Mouse (Mus musculus): Measurements from ENCODE around the gene Faah. TPM values are rescaled to one million over a fixed set of nuclear protein-coding genes. Genes with fewer than 3 reads are reported as not detected.
A peak's percentile ranks its signal among the peaks of the same experiment; 100 is the strongest.

Gene Faah
- polyA plus RNA-seq, 1 experiment from 2014 or later: 1.9 TPM

DNA sequence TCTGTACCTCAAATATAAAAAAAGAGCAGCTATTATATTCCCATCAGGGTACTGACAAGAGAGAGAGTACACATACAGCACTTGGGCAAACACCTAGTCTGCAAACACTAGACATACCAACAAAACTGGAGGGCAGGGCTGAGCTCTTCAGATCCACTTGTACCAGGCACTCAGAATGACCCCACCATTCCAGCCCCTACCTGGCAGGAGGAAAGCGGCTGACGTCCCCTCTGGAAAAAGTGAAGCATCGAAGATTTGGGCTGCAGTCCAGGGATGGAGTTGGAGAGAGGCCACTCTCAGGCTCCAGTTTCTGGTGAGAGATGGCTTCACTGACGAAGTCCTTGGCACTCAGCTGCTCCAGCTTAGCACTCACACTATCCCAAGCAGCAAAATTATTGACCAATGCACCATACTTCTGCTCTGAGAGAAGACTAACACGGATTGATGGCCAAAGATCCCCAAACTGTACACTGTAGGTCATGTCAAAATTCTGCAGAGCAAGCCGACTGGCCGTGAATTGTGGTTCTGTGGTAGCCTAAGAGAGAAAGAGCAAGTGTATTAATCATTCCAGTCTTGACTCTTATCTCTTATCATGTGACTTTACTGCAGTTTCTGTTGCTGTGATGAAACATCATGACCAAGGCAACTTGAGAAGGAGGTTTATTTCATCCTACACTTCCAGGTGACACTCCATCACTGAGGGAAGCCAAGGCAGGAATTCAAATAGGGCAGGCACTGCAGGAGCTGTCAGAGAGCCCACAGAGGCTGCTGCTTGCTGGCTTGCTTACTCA lies 30.6 kb upstream of the Faah start:
- Histone ChIP-seq H3K4me2 (ENCODE audit: low read depth) (no peak overlapping the region), H3K4me1 (ENCODE audit: control insufficient read depth, insufficient read depth, low read length) (no peaks in the 10 kb centered on the region; the same call in 1 of the 2 replicates), H3K9me3 (ENCODE audit: control insufficient read depth, low read length) (no peaks in the 10 kb centered on the region), H3K36me3 (ENCODE audit: control insufficient read depth, insufficient read depth, low read length) (no peaks in the 10 kb centered on the region), H3K27me3 (ENCODE audit: control insufficient read depth, insufficient read depth, low read length) (no peaks in the 10 kb centered on the region), H3K4me3 (ENCODE audit: low read depth, low read length) (no peak overlapping the region), H3K27ac (ENCODE audit: low read depth, low read length) (no peak overlapping the region), H3K9ac (ENCODE audit: low read length) (no peak overlapping the region)
- no peak for ATAC-seq (ENCODE audit: insufficient read depth, low FRiP score, low TSS enrichment)
- WGBS: 82% methylated on average over 7 of the region's 7 CpGs
- no peak for DNase-seq (ENCODE audit: low spot score)

GRCm38 (mm10) chr4:116047681-116048080 lies 30.0 kb upstream of the Faah start:
- Histone ChIP-seq H3K9ac (ENCODE audit: low read length) (no peak overlapping the region), H3K27ac (ENCODE audit: low read depth, low read length) (no peak overlapping the region), H3K4me2 (ENCODE audit: low read depth) (no peak overlapping the region), H3K4me1 (ENCODE audit: control insufficient read depth, insufficient read depth, low read length) (no peaks in the 10 kb centered on the region; the same call in 1 of the 2 replicates), H3K9me3 (ENCODE audit: control insufficient read depth, low read length) (no peaks in the 10 kb centered on the region), H3K27me3 (ENCODE audit: control insufficient read depth, insufficient read depth, low read length) (no peaks in the 10 kb centered on the region), H3K4me3 (ENCODE audit: low read depth, low read length) (no peak overlapping the region), H3K36me3 (ENCODE audit: control insufficient read depth, insufficient read depth, low read length) (no peaks in the 10 kb centered on the region)
- 87% methylated on average over 1 of the region's 1 CpGs for WGBS
- ATAC-seq (ENCODE audit: insufficient read depth, low FRiP score, low TSS enrichment) (no peak), DNase-seq (ENCODE audit: low spot score) (no peak)

DNA sequence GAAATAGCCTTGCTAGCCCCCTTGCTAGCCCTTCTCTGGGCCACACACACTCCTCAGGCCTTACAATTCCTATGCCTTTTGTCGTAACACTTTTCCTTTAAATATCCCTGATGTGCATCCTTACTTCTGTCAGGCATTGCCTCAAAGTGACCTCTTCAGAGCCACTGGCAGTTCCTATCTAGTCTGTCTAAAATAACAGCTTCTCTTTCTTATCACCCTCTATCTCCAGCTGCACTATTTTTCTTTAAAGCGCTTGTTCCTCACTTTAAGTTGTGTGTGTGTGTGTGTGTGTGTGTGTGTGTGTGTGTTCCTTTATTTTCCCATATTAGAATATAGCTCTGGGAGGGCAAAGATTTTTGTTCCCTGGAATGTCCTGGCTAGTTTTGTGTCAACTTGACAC lies 28.9 kb upstream of the Faah start:
- no peak for ATAC-seq (ENCODE audit: insufficient read depth, low FRiP score, low TSS enrichment)
- Histone ChIP-seq H3K4me3 (ENCODE audit: low read depth, low read length) (no peak overlapping the region), H3K27me3 (ENCODE audit: control insufficient read depth, insufficient read depth, low read length) (no peaks in the 10 kb centered on the region), H3K36me3 (ENCODE audit: control insufficient read depth, insufficient read depth, low read length) (no peaks in the 10 kb centered on the region), H3K9me3 (ENCODE audit: control insufficient read depth, low read length) (no peaks in the 10 kb centered on the region), H3K4me1 (ENCODE audit: control insufficient read depth, insufficient read depth, low read length) (no peaks in the 10 kb centered on the region), H3K4me2 (ENCODE audit: low read depth) (no peak overlapping the region), H3K27ac (ENCODE audit: low read depth, low read length) (no peak overlapping the region), H3K9ac (ENCODE audit: low read length) (no peak overlapping the region)
- DNase-seq (ENCODE audit: low spot score): no peak
- WGBS: 96% methylated on average over 2 of the region's 2 CpGs

GRCm38 (mm10) chr4:116042186-116042585 lies 24.5 kb upstream of the Faah start:
- Histone ChIP-seq H3K9me3 (ENCODE audit: control insufficient read depth, low read length) (no peaks in the 10 kb centered on the region), H3K4me3 (ENCODE audit: low read depth, low read length) (no peak overlapping the region), H3K27ac (ENCODE audit: low read depth, low read length) (no peak overlapping the region), H3K27me3 (ENCODE audit: control insufficient read depth, insufficient read depth, low read length) (no peaks in the 10 kb centered on the region), H3K36me3 (ENCODE audit: control insufficient read depth, insufficient read depth, low read length) (no peaks in the 10 kb centered on the region), H3K4me1 (ENCODE audit: control insufficient read depth, insufficient read depth, low read length) (no peaks in the 10 kb centered on the region), H3K4me2 (ENCODE audit: low read depth) (no peak overlapping the region), H3K9ac (ENCODE audit: low read length) (no peak overlapping the region)
- 81% methylated on average over 3 of the region's 3 CpGs for WGBS
- ATAC-seq (ENCODE audit: insufficient read depth, low FRiP score, low TSS enrichment) (no peak), DNase-seq (ENCODE audit: low spot score) (no peak)

DNA sequence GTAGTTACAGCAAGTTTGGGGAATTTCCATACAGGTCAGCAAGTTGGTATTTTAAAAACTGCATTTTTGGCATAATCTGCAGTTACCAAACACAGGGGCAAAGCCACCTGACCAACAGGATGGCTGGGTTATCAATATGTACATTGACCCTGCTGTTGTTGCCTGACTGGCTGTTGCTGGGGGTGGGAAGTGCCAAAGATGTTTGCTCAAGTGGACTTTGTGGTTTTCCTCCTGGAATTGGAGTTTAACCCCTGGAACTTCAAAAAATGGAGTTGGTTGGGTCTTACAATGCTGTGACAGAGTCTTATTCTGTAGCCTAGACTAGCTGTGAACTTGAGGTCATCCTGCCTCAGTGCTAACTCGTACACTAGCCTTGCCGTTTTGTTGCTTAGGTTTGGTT lies 22.7 kb upstream of the Faah start:
- Histone ChIP-seq H3K4me1 (ENCODE audit: control insufficient read depth, insufficient read depth, low read length) (no peaks in the 10 kb centered on the region), H3K4me2 (ENCODE audit: low read depth) (no peak overlapping the region), H3K9me3 (ENCODE audit: control insufficient read depth, low read length) (no peaks in the 10 kb centered on the region), H3K4me3 (ENCODE audit: low read depth, low read length) (no peak overlapping the region), H3K27me3 (ENCODE audit: control insufficient read depth, insufficient read depth, low read length) (no peaks in the 10 kb centered on the region), H3K9ac (ENCODE audit: low read length) (no peak overlapping the region), H3K36me3 (ENCODE audit: control insufficient read depth, insufficient read depth, low read length) (no peaks in the 10 kb centered on the region), H3K27ac (ENCODE audit: low read depth, low read length) (no peak overlapping the region)
- ATAC-seq (ENCODE audit: insufficient read depth, low FRiP score, low TSS enrichment) (no peak), DNase-seq (ENCODE audit: low spot score) (no peak)
- 90% methylated on average over 2 of the region's 2 CpGs for WGBS

DNA sequence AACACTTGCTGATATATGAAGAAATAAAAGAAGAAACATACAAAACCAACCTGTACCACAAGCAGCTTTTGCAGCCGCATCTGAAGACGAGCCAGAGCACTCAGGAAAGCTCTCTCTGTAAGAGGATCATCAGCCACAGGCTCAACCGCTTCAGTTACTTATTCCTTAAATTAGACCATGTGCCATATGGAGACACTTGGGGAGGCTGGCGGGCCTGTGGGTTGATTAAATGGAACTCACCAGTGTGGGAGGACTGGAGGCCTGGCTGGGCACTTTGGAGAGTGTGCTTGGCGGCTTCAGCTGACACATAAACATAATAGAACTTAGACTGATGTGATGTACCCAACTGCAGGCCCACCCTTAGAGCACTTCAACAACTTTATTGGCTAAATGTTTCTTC lies 15.6 kb upstream of the Faah start:
- Histone ChIP-seq H3K27me3 (ENCODE audit: control insufficient read depth, insufficient read depth, low read length) (no peaks in the 10 kb centered on the region), H3K36me3 (ENCODE audit: control insufficient read depth, insufficient read depth, low read length) (no peaks in the 10 kb centered on the region; the same call in 1 of the 2 replicates), H3K9me3 (ENCODE audit: control insufficient read depth, low read length) (no peaks in the 10 kb centered on the region), H3K4me2 (ENCODE audit: low read depth) (no peak overlapping the region), H3K27ac (ENCODE audit: low read depth, low read length) (no peak overlapping the region), H3K4me1 (ENCODE audit: control insufficient read depth, insufficient read depth, low read length) (no peaks in the 10 kb centered on the region), H3K4me3 (ENCODE audit: low read depth, low read length) (no peak overlapping the region), H3K9ac (ENCODE audit: low read length) (no peak overlapping the region)
- ATAC-seq (ENCODE audit: insufficient read depth, low FRiP score, low TSS enrichment) (no peak), DNase-seq (ENCODE audit: low spot score) (no peak)
- WGBS: 94% methylated on average over 5 of the region's 5 CpGs

- Histone ChIP-seq H3K9ac (ENCODE audit: low read length) (no peak overlapping the region), H3K4me2 (ENCODE audit: low read depth) (no peak overlapping the region), H3K27ac (ENCODE audit: low read depth, low read length) (no peak overlapping the region), H3K27me3 (ENCODE audit: control insufficient read depth, insufficient read depth, low read length) (no peaks in the 10 kb centered on the region), H3K36me3 (ENCODE audit: control insufficient read depth, insufficient read depth, low read length) (no peaks in the 10 kb centered on the region; the same call in 1 of the 2 replicates), H3K9me3 (ENCODE audit: control insufficient read depth, low read length) (no peaks in the 10 kb centered on the region), H3K4me1 (ENCODE audit: control insufficient read depth, insufficient read depth, low read length) (no peaks in the 10 kb centered on the region), H3K4me3 (ENCODE audit: low read depth, low read length) (no peak overlapping the region)
- DNase-seq (ENCODE audit: low spot score) (no peak), ATAC-seq (ENCODE audit: insufficient read depth, low FRiP score, low TSS enrichment) (no peak)
- 92% methylated on average over 9 of the region's 9 CpGs for WGBS
These were observed 15.2 kb upstream of the Faah start for GRCm38 (mm10) chr4:116032906-116033305.

GRCm38 (mm10) chr4:116017300-116017901 lies 325 bp downstream of the Faah start:
- H3K36me3 ChIP-seq (ENCODE audit: control insufficient read depth, insufficient read depth, low read length): no peaks in the 10 kb centered on the region
- no peak overlapping the region for H3K27ac ChIP-seq (ENCODE audit: low read depth, low read length)
- no peaks in the 10 kb centered on the region for H3K4me1 ChIP-seq (ENCODE audit: control insufficient read depth, insufficient read depth, low read length)
- peak; percentile 86 for ATAC-seq (ENCODE audit: insufficient read depth, low FRiP score, low TSS enrichment)
- under 1% methylated on average over 59 of the region's 60 CpGs for WGBS
- peak overlapping the region; percentile 53 for H3K9ac ChIP-seq (ENCODE audit: low read length)
- peaks cover 40% of the 10 kb centered on the region for H3K27me3 ChIP-seq (ENCODE audit: control insufficient read depth, insufficient read depth, low read length)
- H3K4me2 ChIP-seq (ENCODE audit: low read depth): peak overlapping the region; percentile 94
- DNase-seq (ENCODE audit: low spot score): peak; percentile 84
- H3K4me3 ChIP-seq (ENCODE audit: low read depth, low read length): peak overlapping the region; percentile 51
- H3K9me3 ChIP-seq (ENCODE audit: control insufficient read depth, low read length): no peaks in the 10 kb centered on the region

DNA sequence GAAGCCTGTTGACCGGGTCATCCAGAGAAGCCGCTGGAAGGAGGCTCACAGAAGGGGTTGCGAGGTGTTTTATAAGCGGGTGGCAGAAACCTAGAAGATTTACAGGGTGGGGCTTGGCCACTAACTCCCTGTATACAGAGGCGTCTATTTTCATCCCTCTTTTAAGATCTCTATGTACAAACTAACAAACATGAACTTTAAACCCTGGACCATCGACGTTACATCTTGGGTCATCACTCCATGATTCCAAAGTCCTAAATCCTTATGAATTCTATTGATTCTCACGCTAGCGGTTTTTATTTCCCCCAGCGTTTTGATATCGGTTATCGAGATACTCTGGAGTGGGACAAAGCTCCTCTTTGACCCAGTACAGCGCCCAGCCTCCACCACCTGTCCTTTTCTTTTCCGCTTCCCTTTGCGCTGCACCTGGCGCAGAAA lies 845 bp downstream of the Faah start:
- H3K9ac ChIP-seq (ENCODE audit: low read length): no peak overlapping the region
- ATAC-seq (ENCODE audit: insufficient read depth, low FRiP score, low TSS enrichment) (no peak), DNase-seq (ENCODE audit: low spot score) (no peak)
- H3K4me1 ChIP-seq (ENCODE audit: control insufficient read depth, insufficient read depth, low read length): no peaks in the 10 kb centered on the region
- no peak overlapping the region for H3K27ac ChIP-seq (ENCODE audit: low read depth, low read length)
- 12% methylated on average over 16 of the region's 16 CpGs for WGBS
- H3K4me3 ChIP-seq (ENCODE audit: low read depth, low read length): peak overlapping the region; percentile 51
- peak overlapping the region; percentile 94 for H3K4me2 ChIP-seq (ENCODE audit: low read depth)
- H3K9me3 ChIP-seq (ENCODE audit: control insufficient read depth, low read length): no peaks in the 10 kb centered on the region
- no peaks in the 10 kb centered on the region for H3K36me3 ChIP-seq (ENCODE audit: control insufficient read depth, insufficient read depth, low read length)
- H3K27me3 ChIP-seq (ENCODE audit: control insufficient read depth, insufficient read depth, low read length): peaks cover 40% of the 10 kb centered on the region
